Mouse (Mus musculus): ENCODE results near the gene Olfr1033.
"Not testable (repeated sequence)": the region's sequence is repeated elsewhere in the genome, so short reads cannot be mapped to it uniquely, and the experiment has no call there.

Gene Olfr1033

GRCm38 (mm10) chr2:86020406-86020805 lies at the start of gene Olfr1033:
Olfr1033 (plus strand) TSS chr2:86020633.
- DNase-seq, result peak; percentile 38

- no peak for DNase-seq
Measured at GRCm38 (mm10) chr2:85973595-85973994, 46.8 kb upstream of the Olfr1033 start, which contains the start of gene Olfr1029. Olfr1029 (plus strand) TSS chr2:85973895.

- no peak for DNase-seq
Measured at GRCm38 (mm10) chr2:85978976-85979375, 41.5 kb upstream of the Olfr1033 start, which contains the start of gene Olfr1030. Olfr1030 (plus strand) TSS chr2:85979276.

- DNase-seq, result no peak
Measured at GRCm38 (mm10) chr2:85990004-85990403, 30.4 kb upstream of the Olfr1033 start, which contains the start of gene Olfr1031. Olfr1031 (plus strand) TSS chr2:85990304.

GRCm38 (mm10) chr2:86005240-86005639 lies 15.2 kb upstream of the Olfr1033 start, which contains the start of gene Olfr1032:
Olfr1032 (plus strand) TSS chr2:86005540.
- DNase-seq, result no peak

GRCm38 (mm10) chr2:86021518-86021917 lies 1.1 kb downstream of the Olfr1033 start:
- not testable (repeated sequence) for DNase-seq

GRCm38 (mm10) chr2:86045561-86045960 lies 25.1 kb downstream of the Olfr1033 start, which contains the start of gene Olfr1034:
Olfr1034 (plus strand) TSS chr2:86045861.
- DNase-seq, result no peak

- DNase-seq, result not testable (repeated sequence)
Measured at GRCm38 (mm10) chr2:86050777-86051176, 30.3 kb downstream of the Olfr1033 start.

- not testable (repeated sequence) for DNase-seq
Measured at GRCm38 (mm10) chr2:86063766-86064165, 43.3 kb downstream of the Olfr1033 start.

GRCm38 (mm10) chr2:86070189-86070588 lies 49.8 kb downstream of the Olfr1033 start:
- no peak for DNase-seq

GRCm38 (mm10) chr2:86073692-86074091 lies 53.3 kb downstream of the Olfr1033 start, which contains the start of gene Olfr1036:
Olfr1036 (plus strand) TSS chr2:86073992.
- not testable (repeated sequence) for DNase-seq

- not testable (repeated sequence) for DNase-seq
Measured at GRCm38 (mm10) chr2:86080478-86080877, 60.0 kb downstream of the Olfr1033 start.

- no peak for DNase-seq
Measured at GRCm38 (mm10) chr2:86087285-86087684, 66.9 kb downstream of the Olfr1033 start, which contains the start of gene Olfr1037. Olfr1037 (minus strand) TSS chr2:86087385.

Data from retina, postnatal 1 day (tissue).